Mouse (Mus musculus): ENCODE measurements around the gene a.
"Not testable (repeated sequence)": the region's sequence is repeated elsewhere in the genome, so short reads cannot be mapped to it uniquely, and the experiment has no call there.

The a gene

DNA sequence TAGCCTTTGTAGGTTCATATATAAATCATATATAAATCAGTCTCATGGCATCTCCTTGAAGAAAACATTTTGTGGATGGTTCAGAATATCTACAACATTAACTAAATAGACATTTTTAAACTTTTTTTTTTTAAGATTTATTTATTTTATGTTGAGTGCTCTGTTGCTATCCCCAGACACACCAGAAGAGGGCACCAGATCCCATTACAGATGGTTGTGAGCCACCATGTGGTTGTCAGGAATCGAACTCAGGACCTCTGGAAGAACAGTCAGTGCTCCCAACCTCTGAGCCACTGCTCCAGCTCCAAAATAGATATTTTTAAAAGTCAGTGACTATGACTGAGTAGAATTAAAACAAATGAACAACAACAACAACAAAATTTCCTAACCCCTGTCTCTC, 195.4 kb downstream of the a start:
- CTCF ChIA-PET = interaction anchor here (0.5 to 0.8 kb wide), 2 partner anchors 33 to 514 kb away, joined by 3 read pairs; no protein-coding TSS in a partner anchor

DNA sequence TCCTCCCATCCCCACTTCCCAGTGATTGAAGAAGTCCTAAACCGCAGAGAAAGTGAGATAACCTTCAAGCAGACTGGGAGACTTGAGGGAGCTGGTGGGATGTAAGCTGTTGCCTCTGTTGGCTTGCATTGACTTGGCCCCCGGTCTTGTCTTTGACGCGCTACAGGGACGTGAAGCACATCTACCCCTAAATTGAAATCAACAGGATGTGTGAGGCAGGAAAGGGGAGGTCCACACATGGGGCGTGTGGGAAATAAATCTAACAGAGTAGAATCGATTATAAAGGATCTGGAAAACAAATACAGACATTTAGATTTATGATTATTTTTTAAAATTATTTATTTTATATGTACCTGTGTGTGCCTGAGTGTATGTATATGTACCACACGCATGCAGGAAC, 200.2 kb downstream of the a start:
- CTCF ChIA-PET = no interaction called here

DNA sequence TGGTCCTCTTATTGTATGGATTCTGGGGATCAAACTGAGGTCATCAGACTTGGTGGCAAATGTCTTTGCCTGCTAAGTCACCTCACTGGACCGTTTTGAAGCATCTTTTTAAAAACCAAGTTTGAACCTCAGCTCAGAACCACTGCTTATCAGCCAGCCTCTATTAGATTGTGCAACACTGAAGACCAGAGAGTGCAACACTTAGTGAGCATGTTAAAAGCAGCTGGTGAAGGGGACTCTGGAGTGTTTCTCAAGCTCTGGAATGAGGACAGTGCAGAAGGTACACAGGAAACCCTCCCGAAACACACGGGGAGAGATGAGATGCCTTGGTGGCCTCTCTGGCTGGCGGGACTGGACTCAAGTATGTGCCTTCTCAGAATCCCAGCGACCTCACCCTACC, 200.9 kb downstream of the a start:
- CTCF ChIA-PET = no interaction called here

GRCm38 (mm10) chr2:155005491-155005890, 214.3 kb downstream of the a start:
- CTCF ChIA-PET = interaction anchor here (0.5 kb wide), 1 partner anchor 610 kb away, joined by 3 read pairs; no protein-coding TSS in a partner anchor

GRCm38 (mm10) chr2:155011086-155011656, 220.0 kb downstream of the a start:
- CTCF ChIA-PET = interaction anchor here (0.6 kb wide), 1 partner anchor 222 kb away, joined by 3 read pairs; no protein-coding TSS in a partner anchor

- CTCF ChIA-PET = no interaction called here
Measured at GRCm38 (mm10) chr2:155012991-155013390, 221.8 kb downstream of the a start.

DNA sequence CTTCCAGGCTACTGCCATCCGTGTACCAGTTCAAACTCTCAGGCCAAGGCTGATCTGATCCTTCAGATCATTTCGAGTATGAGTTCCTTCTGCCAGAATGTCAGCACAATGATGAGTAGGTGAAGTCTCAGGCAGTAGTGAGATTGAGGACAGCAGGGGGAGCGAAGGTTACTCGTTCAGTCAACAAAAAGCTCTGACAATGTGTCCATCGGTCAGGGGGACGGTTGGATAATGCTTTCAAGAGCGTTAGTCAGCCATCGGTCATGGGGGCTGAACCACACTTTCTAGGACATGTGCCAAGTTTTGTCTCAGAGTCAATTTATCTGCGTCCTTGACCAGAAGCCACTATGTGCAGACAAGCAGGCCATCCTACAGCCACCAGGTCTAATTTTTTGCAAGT, 225.5 kb downstream of the a start:
- CTCF ChIA-PET = not testable (repeated sequence)

- CTCF ChIA-PET = not testable (repeated sequence)
Measured at GRCm38 (mm10) chr2:155018251-155018755, 227.1 kb downstream of the a start, which contains the start of gene Gm14226. TSS of gene Gm14226 (plus strand) at chr2:155018266.

DNA sequence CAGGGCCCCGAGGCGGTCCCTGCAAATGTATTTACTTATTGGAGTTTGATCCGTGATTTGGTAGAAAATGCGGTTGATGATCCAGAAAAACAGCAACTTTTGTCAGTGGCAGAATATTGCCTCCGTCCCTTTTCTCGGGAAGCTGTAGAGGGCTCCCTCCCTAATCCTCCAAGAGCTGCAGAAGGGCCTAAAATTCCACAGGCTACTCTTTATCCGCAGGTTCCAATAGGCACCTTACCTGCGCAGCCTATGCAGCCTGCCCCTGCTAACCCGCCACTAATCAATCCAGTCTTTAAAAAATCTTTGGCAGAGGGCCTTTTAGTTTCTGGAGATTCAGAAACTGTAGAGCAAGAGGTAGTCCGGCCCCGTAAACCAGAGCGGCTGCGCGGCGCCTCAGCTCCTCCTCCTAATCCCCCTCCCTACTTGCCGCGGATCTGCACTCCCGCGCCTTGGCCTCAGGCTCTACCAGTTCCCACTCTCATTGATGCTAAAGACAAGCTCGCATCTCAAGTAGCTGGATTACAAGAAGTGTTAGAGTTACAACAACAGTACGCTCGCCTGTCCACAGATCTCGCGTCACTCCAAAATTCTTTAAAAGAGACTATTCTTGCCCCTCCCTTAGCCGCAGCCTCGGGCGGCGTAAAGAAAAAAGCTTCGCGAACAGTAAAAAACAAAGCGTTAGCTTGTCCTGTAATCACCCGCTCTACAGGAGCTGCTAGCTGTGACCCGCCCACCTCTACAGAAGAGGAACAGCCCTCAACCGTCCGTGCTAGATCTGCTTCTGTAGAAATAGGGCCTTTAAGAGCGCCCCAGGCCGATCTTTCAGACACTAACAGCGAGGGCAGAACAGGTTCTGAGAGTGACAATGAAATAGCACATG, 227.8 kb downstream of the a start:
- CTCF ChIA-PET = interaction anchor here (0.6 kb wide), 1 partner anchor 32 kb away, joined by 3 read pairs; no protein-coding TSS in a partner anchor

- CTCF ChIA-PET = interaction anchor here (0.6 kb wide), 1 partner anchor 33 kb away, joined by 3 read pairs; no protein-coding TSS in a partner anchor
Measured at GRCm38 (mm10) chr2:155019673-155020072, 228.5 kb downstream of the a start.

- CTCF ChIA-PET = not testable (repeated sequence)
Measured at GRCm38 (mm10) chr2:155020247-155020826, 229.1 kb downstream of the a start.

DNA sequence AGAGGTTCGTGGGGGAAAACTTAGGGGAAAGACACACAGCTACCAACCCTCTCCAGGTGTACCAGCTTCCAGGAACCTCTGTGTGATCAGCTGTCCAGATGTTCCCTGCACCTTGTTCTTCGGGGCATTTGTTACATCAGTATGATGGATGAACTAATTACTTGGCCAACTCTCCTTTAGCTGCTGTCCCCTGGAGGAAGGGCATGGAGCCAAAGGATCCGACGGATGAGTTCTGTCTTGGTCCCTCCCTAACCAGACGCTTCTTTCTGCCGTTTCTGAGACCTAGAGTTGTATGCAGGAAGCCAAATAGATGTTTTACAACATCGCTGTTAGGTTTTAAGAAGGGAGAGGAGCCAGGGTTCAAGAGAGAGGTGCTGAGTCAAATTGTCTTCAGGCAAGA, 239.6 kb downstream of the a start:
- CTCF ChIA-PET = no interaction called here

- CTCF ChIA-PET = interaction anchor here (0.7 kb wide), 2 partner anchors 348 to 515 kb away, joined by 5 to 10 read pairs; no protein-coding TSS in a partner anchor
Measured at GRCm38 (mm10) chr2:155032938-155033710, 241.9 kb downstream of the a start.

- CTCF ChIA-PET = interaction anchor here (0.6 kb wide), 1 partner anchor 1949 kb away, joined by 3 read pairs; no protein-coding TSS in a partner anchor
Measured at GRCm38 (mm10) chr2:155039956-155040355, 248.8 kb downstream of the a start.

GRCm38 (mm10) chr2:155044542-155044941, 253.3 kb downstream of the a start:
- CTCF ChIA-PET = no interaction called here

DNA sequence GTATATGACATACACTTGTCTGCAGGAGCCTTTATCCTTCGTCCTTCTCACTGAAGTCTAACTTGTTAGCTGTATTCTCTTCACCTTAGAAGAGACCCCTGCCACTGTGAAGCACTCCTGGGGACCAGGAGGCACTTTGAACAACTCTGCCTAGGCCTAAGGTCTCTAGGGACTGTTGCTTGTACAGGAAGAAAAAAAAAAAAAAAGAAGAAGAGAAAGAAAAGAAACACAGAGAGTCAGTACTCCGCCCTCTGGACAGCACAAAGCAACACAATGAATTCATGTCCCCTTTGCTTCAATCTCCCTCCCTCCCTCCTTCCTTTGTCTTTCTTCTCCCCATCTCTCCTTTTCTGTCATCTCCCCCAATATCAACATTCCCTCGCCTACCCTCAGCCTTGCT, 253.9 kb downstream of the a start:
- CTCF ChIA-PET = no interaction called here

GRCm38 (mm10) chr2:155046803-155047202, 255.6 kb downstream of the a start:
- CTCF ChIA-PET = interaction anchor here (0.5 kb wide), 1 partner anchor 648 kb away, joined by 7 read pairs; no protein-coding TSS in a partner anchor

DNA sequence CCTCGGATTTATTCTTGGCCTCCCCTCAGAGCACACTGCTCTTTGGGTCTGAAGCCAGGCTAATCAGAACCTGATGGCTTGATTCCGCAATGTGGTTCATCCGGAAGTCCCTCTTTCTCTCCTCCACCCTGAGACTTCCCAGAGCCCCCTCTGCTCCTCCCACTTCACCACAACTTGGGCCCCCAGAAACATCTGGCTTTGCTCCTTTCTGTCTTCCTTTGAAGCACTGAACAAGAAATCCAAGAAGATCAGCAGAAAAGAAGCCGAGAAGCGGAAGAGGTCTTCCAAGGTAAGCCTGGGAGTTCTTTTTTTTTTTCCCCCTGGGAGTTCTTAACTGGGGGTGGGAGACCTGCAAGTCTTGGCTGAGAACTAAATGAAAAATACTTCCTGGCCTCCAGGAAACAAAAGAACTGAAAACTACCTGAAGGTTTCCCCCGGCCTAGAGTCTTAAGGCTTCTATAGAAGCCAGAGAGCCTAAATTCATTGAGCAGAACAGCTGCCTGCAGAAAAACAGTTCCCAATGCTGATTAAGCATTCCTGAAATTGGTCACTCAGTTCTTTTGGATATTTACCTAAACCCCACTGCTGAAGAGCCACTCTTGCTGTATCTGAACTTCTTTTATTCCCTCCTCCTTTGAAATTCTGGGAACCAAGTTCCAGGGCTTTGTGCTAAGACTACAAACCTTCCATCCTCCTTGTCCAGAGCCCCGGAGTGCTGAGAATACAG, 256.4 kb downstream of the a start:
- CTCF ChIA-PET = no interaction called here

GRCm38 (mm10) chr2:155050108-155050503, 258.9 kb downstream of the a start:
- CTCF ChIA-PET = interaction anchor here (0.7 kb wide), 1 partner anchor 316 kb away, joined by 5 read pairs; no protein-coding TSS in a partner anchor

- CTCF ChIA-PET = no interaction called here
Measured at GRCm38 (mm10) chr2:155050504-155051236, 259.5 kb downstream of the a start.
